Mouse (Mus musculus) ovary, postnatal 36 days (tissue): ENCODE results near the gene Ttc33.
A peak's percentile ranks its signal among the peaks of the same experiment; 100 is the strongest.

Source experiments
- DNase-seq: peaks from one replicate; pipeline ENCODE4 v3.0.0; 2022; ENCODE audit warnings: low spot score, mixed read lengths

The Ttc33 gene

DNA sequence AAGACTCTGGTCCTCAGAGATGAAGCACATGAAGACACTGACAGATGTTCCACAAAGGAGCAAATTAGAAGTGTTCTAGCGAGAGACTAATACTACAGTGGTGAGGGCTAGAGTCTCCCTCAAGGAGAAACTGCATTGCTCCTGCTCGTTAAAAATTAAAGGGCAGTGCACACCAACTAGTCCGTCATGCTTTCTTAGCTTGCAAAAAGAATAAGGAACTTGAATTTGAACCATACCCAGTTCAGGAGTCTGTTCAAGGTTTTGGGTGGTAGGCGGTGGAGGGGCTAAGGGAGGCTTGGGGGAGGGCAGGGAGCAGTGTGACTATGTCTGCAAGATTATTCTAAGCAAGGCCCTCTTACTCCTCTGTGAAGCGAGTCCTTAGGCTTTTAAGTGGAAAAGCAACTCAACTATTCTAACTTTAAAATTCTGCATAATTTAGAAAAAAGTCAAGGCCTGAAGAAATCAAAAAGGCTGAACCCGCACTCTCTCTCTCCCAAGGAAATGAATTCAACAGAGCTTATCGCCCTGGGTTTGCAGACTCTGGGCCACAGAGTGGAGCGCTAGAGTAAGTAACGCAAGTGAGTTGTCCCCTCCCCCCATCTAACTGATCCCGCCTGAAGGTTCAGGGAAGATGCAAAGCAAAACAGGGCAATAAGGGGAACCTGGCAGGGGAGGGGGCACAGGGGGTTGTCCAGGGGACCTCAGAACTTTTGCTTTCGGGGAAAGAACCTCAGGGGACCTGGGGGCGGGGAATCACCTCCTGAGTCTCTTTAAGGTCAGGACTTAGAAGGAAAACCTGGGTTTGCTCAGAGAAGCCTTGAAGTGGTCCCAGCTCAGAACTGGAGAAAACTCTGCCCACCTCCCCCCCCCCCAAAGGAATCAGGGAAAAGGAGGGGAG, 56.2 kb downstream of the Ttc33 start:
- DNase-seq, result peak; percentile 32

DNA sequence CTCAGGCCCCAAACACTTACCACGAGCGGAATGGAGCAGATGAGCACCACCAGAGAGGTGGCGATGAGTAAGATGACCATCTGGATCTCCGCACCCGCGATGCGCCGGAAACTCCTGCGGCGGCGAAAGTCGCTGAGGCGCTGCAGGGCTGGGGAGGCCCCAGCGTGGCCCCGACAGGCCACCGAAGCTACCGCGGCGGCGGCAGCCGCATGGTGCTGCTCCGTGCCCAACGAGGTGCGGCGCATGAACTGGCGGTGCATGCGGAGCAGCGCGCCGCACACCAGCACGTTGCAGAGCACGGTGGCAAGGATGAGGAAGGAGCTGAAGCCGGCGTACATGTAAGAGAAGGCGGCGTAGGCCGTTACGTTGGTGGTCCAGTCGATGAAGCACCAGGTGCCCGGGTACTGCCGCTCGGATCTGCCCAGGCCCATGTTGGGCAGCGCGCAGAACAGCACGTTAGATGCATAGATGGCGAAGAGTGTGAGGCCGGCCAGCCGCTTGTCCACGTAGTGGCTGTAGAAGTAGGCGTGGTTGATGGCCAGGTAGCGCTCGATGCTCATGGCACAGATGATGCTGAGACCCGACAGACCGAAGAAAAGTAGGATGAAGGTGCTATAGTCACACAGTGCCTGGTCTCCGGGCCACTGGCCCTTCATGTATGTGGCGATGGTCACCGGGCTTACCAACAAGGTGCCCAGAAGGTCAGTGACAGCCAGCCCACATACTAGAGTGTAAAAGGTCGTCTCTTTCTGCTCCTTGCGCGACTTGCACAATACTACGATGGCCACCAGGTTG, 57.1 kb downstream of the Ttc33 start:
- DNase-seq, result peak; percentile 29

DNA sequence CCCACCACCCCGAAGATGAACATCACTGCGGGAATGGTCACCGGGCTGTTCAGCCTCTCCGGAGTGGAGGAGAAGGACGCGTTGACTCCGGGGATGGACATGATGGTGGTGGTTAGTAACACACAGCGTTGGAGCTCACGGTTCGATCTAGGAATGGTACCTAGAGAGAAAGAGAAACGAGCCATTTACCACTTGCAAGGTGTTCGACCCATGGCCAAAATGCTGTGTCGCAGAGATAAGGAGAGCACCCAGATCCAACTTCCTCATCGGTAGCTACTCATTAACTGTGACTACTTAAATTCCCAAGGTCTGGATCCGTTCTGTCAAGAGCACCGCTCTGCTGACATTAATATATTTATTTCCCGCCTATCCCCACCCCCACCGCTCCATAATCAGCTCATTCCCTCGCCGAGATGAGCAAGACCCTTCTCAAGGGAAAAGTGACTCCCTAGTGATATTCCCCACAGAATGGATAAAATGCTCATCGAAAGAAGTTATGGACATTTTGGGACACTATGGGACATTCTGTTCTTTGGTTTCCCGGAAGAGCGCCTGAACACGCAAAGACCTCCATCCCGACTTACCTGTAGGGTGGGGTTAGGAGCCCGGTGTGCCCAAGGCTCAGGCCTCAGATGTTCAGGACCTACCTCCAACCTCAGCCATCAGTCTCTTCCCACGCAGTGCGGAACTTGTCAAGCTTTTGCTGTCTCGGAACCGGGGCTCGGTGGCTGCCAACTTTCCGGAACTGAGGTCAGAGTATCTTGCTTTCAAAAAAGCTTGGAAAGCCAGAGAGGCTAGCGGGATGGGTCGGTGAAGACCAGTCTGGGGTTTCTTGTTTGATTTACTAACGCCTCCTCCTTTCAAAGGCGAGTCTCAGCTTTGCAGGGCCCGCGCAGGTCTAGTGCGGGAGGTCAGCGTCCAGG, 58.0 kb downstream of the Ttc33 start:
- DNase-seq, result no peak

DNA sequence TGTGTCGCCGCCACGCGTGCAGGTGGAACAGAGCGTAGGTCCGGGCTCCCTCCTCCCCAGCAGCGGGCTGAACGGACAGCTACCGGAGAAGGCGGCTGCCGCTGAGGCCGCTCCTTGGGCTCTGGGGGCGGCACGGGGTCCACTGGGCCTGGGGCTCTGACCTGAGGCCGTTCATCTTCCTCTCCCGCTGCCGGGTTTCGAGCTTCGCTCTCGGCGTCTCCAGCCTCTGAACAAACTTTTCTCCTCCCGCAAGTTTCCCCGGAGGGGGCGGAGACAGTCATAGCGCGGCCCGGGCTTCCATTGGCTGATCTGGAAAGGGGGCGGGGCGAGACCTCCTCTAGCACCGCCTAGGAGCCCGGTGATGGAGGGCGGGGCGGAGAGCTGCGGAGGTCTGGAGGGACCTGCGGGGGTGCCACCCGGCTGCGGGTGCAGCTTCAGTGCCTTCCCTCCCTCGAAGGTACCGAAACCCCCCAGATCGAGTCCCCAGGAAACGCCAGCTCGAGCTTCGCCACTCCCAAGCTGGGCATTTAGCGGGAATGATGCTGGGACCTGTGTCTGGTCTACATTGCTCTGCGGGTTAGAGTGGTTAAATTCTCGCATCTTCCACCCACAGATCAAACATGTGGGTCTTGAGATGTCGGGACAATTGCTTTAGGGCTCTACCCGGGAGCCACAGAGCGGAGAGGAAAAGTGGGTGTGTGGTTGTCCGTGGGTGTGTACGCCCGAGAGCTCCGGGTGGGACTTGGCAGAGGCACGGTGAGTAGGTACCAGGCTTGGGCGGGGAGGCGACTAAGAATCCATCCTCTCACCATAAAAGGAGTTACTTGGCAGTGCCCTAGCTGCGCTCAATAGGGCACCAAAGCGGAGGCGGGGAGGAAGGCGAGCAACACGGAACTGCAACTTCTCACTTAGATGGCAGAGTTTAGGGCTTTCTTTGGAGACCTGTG, 58.9 kb downstream of the Ttc33 start, which contains the start of gene Ptger4:
Gene Ptger4 (minus strand): TSS at position 229 of the 947 bp plus-strand sequence.
- DNase-seq, result peak; percentile 93

DNA sequence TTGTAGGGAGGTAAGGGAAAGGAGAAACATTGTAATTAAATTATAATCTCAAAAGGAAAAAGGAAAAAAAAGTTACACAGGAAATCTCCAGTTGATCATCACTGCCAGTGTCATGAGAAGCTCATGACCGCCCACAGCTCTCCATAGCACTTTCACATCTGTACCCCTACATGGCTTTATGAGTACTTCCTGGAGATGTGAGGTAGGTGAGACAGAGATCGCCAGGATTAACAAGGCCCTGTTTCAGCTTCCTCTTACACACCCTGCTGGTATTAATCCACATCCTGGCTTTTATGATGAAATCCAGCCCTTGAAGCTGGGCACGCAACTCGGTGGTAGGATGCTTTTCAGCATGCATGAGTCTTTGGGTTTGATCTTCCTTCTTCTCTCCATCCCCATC, 64.9 kb downstream of the Ttc33 start:
- no peak for DNase-seq

DNA sequence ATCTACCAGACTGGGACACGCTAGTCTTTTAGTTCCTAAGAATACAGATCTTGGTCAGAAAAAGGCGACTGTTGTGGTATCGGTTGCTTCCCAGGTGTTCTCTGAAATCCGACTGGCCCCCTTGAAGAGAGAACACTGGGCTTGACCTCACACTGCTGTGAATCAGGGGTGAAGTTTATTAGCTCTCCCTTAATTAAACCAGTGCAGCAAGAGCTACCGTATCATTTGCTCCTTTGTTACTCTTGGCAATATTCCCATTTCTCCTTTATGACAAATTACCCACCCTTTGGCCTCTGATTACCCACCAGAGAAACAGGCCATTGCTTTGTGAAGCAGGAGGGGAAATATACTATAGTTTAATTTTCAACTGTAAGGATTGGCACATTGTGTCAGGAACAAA, 74.9 kb downstream of the Ttc33 start:
- no peak for DNase-seq

DNA sequence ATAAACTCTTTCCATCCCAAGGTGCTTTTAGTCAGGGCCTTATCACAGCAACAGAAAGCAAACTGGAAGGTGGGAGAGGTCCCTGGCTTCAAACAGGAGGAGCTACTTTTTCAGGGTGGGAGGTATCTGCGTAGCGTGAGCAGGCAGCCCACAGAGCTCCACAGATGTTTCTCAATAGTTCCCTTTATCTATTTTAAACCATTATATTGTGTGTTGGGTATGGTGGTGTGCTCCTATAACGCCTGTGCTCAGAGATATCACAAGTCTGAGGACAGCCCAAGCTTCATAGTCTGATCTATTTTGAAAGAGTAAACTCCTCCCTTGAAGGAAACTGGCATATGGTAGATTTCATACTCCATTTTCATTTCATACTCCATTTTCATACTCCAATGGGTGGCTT, 75.7 kb downstream of the Ttc33 start:
- DNase-seq, result no peak

DNA sequence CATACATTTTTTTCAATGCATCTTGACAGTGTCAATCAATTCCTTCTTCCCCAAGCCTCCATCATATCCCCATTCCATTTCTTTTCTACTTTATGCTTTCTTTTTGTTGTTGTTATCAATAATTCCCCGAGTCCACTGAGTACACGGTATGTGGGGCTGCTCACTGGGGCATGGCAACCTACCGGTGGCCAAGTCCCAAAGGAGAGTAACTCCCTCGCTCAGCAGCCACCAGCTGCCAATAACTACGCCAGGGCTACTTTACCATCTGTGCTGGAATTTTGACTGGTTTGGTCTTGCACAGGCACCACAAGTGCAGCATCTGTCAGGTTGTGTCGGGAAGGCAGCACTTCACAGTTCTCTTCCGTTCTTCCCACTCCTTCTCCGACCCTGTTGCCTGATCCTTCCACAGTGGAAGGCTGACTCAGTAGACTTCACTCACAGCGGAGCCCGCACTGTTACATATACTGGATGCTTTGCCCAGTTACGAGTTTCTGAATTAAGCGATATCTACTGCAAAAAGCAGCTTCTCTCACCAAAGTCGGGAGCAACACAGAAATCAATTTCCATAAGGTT, 76.9 kb downstream of the Ttc33 start:
- no peak for DNase-seq

DNA sequence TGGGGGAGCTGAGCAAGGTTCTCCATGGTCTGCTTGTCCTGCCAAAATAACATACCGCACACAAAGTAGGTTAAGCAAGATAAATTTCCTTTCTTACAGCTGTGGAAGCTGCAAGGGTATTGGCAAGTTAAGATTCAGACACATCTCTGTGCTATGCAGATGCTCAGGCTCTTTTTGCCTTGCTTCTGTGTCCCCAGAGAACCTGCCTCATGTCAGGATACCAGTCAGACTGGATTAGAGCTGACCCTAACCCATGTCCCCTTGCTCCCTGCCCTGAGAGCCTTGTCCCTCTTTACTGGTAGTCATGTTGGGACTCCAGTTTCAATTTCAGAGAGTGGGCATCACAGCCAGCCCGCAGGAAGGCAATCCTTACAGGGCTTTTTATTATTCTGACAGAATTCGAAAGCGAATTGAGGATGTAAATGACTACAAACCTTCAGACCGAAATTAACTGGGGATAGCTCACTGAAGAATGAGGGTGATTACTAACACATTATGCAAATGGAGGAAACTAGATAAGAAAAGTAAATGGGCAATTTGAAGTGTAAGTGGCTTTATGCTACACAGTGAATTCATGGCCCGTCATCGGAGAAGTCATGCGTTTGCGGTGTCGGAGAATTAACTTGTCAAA, 77.7 kb downstream of the Ttc33 start:
- DNase-seq, result no peak

DNA sequence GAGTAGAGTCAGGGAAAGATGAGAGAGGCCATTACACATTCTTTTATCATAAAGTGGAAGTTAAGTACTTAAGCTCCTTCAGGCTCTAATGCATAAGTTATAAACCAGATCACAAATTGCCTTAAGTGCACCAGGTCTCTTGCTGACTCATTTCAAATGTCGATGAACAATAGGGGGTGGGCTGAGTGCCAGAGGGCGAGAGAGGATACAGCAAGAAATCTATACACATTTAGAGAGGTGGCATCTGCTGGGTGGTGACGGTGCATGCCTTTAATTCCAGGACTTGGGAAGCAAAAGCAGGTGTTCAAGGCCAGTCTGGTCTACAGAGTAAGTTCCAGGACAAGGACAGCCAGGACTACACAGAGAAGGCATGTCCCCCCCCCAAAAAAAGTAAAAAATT, 80.8 kb downstream of the Ttc33 start:
- no peak for DNase-seq
